Mouse (Mus musculus) adrenal gland, adult 2 months (tissue): ENCODE measurements at regions not wholly inside any gene's neighbourhood (a gene's known extent, or its start where the extent isn't known, plus 50 kb on each side); places are given as distances from the start of the nearest gene placed in this dataset.
"Not testable (repeated sequence)": the region's sequence is repeated elsewhere in the genome, so short reads cannot be mapped to it uniquely, and the experiment has no call there.

Experiments used
- DNase-seq: peaks from one replicate; pipeline ENCODE4 v3.0.0; 2021

DNA sequence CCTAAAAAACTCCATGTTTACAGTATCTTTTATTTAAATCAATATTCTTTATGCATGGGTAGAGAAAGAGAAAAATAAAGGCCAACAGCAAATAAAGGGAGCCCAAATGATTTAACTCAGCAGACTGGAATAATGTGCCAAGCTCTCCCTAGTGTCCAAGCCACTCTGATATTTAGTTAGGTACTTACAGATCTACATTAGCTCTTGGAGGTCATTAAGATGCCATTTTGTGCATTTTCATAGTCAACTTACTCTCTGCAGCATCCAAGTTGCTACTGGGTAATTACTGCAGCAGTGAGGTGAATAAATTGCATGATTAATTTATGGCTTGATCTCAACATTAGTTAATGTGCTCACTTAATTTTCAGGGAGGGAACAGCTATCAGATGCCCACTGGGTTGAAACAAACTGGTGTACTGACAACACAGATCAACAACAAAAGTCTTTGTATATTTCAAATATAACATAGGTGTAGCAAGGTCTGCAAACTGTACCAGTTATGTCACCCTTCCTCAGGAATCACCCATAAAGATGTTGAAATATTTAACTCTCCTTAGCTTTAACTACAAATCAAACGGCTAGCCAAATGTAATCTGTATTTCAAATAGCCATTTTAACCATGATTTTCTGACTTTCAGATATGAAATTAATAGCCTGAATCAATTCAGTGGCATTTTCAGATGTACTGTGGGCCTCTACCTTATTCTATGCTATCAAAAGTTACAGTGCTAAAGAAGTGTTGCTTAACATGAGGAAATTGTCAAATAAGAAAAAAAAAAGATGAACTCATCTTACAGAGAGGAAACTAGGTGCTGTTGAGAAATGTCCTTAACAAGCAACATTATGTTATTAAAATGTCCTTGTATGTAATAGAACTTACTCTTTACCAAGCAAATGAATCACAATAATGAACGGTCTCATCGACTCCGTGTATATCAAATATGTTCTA lies 163.8 kb upstream of the Hapln1 start:
- DNase-seq = no peak

DNA sequence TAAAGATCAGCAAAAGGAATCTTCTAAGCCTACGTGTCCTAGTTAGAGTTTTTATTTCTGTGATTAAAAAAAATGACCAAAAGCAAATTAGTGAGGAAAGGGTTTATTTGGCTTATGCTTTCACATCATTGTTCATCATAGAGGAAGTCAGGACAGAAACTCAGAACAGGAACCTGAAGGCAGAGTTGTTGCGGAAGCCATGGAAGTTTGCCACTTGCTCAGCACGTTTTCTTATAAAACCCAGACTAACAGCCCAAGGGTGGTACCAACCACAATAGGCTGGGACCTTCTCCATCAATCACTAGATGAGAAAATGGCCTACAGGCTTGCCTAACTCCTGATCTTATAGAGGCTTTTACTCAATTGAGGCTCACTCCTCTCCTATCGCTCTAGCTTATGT lies 161.2 kb upstream of the Hapln1 start:
- no peak for DNase-seq

DNA sequence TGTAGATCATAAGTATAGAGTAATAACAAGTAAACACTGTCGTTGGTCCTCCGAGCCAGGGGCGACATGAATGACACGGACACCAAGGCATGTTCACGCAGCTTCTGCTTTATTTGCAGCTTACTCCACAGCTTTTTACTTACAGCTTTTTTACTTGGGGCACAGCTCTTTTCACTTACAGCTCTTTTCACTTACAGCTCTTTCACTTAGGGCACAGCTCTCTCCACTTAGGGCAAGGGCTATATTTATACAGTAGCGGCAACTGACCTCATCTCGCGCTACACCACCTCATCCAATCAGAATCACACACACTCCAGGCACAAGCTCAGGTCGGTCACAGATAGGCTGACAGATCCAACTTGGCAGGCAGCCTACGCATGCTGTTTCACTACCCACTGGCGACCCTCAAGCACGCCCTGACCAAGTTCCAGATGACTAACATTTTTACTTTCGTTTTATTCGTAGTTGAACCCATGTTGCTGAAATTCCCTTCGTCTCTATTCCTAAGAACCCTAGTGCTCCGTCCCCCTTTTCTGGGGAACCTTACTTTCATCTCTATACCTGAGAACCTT lies 155.9 kb upstream of the Hapln1 start:
- DNase-seq = not testable (repeated sequence)

DNA sequence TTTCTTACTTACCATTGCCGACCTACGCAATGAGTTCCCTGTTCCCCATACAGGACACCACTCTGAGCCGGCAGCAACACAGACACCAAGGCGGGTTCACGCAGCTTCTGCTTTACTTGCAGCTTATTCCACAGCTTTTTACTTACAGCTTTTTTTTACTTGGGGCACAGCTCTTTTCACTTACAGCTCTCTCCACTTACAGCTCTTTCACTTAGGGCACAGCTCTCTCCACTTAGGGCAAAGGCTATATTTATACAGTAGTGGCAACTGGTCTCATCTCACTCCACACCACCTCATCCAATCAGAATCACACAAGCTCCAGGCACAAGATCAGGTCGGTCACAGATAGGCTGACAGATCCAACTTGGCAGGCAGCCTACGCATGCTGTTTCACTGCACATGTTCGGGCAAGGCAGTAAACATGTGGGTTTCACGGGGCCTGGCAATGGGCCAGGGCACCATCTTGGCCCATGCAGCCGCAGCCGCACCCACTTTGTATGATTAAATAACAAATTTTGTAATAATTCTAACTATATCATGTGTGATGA lies 154.9 kb upstream of the Hapln1 start:
- no peak for DNase-seq

DNA sequence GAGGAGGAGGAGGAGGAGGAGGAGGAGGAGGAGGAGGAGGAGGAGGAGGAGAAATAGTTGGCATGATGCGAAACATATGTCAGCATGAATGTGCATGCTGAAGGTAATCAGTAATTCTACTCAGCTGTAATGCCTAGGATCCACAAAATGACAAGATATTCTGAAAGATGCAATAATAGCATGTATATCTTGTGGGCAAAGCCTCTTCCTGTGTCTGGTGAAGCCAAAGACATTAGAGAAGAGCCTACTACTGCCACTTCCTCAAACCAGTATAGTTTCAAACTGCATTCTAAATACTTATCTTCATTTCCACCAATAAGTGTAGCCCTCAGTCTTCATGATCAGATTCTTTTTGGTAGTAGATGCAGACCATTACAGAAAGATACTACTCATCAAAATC lies 152.2 kb upstream of the Hapln1 start:
- no peak for DNase-seq

DNA sequence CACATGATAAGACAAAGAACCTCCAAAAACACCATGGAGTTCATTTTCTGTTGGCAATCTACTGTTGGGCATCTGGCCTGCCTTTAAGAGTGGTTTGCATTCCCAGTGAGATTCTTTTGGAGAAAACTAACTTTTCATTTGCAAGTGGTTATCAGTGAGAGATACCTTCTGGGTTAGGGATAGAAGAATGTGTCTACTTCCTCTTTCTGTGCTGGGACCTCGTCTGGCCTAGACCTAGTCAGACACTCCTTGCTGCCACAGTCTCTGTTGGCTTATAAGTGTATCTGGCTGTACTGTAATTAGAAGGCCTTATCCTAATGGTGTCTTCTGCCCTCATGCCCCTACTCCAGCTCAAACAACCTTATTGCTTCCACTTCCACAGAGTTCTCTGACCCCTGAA lies 150.4 kb upstream of the Hapln1 start:
- no peak for DNase-seq

DNA sequence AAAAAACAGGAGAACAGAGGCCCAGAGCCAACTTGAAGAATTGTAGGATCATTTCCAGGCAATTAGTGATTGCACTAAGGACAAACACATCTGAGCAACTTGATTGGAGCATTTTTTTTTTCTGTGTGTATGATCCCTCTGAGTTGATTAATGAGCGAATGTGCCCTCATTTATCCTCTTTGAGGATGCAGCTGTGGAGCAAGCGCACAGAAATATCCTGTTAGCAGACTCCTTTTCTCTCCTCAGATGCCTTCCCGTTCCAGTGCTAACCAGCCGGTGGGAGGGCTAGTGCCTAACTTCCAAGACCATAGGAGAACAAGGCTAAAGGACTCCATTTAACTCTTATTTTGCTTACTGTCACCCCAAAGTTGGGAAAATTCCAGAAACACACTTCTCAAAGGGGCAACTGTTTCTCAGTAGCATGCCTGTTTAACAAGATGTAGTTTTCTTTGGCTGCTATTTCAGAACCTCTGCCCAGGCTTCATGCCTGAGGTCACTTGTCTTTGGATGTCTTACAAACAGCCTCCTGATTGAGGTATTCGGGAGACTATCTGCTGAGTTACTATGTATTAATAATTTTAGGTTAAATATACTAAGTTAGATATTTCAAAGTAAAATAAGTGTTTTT lies 144.8 kb upstream of the Hapln1 start:
- peak; percentile 2 for DNase-seq

DNA sequence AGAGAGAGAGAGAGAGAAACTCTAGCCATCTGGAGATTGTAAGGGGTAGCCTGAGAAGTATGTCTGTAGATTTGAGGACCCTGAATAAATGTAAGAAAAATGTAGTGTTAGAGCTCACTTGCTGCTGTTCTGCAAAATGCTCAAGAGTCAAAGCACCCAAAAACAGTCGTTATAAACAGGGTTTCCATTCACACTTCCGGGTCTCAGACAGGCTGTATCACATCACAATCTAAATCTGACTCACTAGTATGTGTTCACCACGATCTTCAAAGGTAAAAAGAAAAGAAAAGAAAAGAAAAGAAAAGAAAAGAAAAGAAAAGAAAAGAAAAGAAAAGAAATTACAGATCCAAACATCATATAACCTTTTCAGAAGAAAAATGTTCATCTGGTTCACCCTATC lies 143.7 kb upstream of the Hapln1 start:
- DNase-seq = no peak

DNA sequence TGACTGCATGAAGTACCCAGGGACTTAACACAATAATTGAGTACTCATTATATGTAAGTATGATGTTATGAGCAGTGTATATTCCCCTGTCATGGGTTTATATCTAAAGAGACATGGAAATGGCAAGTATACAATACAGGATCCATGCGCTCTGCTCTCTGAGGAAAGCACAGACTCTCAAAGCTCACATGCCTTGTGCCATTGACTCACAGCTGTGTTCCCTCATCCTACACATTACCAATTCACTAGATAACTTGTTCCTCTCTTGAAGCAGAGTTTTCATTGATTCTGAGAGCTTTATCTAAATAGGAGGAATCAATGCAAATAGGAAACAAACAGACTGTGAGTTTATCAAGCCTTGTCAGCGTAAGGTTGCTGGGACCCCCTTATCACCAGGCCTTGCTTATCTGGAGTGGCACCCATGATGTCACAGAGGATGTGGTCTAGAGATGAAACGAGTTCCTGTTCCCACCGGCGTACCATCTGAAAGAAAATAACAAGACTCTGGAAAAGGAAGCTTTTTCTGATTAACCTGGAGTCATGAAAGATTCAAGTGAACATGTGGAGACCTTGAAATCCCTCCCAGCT lies 138.4 kb upstream of the Hapln1 start:
- no peak for DNase-seq

DNA sequence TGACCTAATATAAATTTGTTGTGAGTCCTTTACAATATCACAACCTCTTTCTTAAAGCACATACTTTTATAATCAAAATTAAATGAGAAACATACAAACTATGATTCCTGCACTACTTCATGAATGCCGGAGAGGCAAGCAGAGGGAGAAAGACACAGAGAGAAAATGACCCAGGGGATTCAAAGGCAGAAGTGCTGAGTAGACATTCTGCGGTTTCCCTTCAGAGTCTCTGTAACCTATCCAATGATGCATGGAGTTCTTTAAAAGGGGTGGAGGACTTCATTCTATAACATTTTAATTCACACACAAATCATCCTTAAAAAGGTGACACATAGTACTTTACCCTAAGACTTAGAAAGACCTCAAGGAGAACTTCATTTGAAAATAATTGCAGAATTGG lies 129.1 kb upstream of the Hapln1 start:
- DNase-seq = no peak

DNA sequence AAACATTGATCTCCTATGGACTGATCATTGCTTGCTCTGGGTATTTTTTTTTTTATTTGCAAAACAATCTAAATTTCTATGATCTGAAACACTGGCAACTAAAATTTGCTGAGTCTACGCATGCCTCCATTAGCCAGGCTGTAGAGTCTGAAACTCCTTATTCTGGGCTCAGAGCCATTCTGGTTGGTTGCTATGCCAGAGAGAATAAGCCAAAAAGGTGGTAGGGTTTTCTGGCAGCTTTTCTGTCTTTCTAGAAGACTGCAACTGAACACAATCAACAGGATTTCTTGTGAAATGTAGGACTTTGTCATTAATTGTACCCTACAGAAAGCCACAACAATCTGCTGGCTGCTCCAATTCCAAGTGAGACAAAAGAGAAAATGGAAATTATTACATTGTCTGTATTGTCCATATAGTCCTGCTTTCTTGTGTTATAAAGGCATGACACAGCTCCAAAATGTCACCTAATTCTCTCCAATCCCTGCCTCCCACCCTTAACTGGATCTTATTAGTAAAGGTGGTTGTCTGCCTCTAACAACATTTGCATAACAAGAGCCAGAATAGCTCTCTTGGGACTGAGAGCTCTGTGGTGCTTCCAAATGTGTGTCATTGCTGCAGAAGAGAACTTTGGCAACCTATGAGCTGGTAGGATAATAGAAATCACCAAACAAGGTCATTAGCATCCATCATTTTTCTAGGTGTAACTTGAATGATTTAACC lies 126.7 kb upstream of the Hapln1 start:
- DNase-seq = no peak

DNA sequence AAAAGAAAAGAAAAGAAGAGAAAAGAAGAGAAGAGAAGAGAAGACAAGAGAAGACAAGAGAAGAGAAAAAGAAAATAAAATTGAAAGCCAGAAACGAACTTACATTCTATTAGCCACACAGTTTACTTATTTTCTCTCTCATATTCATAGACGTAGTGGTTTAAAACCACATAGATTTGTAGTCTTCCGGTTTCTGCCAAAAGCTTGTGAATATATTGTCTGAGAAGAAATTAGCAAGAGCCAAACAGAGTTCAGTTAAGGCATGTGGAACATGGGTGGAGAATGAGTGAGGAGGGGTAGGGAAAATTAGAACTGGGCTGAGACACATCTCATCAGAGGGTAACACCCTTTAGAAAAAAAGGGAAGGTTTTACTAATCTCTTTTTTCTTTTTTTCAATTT lies 120.8 kb upstream of the Hapln1 start:
- no peak for DNase-seq

DNA sequence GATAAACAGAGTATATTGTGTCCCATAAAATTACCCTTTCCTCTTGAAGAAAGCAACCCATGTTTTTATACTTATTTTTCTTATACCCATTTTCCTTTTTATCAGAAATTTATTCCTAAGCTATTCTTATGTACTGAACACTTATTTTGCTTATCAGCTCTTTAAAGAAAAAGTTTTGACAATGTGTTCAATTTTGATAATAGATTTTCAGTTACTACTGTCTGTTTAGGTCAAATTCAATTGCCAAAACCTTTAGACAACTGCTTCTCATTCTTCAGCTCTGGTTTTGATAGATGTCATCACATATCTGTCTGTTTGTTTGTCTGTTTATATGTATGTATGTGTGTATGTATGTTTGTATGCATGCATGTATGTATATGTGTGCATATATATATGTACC lies 117.8 kb upstream of the Hapln1 start:
- DNase-seq = no peak

DNA sequence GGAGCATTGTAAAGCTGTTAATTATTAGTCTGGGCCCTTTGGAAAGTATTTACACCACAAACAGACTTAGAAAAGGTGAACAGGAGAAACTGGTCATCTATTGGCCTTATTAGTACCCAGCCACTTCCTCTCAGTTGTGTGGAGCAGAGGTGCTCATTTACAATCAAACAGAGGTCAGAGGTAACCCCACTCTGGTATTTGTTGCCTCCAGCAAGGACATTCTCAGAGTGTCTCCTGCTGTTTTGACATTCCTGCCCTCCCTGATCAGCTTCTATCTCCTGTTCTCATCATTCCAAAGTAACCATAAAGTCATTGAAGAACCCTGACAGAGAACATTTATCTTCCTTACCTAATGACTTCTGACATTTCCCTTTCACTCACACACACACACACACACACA lies 116.1 kb upstream of the Hapln1 start:
- no peak for DNase-seq

DNA sequence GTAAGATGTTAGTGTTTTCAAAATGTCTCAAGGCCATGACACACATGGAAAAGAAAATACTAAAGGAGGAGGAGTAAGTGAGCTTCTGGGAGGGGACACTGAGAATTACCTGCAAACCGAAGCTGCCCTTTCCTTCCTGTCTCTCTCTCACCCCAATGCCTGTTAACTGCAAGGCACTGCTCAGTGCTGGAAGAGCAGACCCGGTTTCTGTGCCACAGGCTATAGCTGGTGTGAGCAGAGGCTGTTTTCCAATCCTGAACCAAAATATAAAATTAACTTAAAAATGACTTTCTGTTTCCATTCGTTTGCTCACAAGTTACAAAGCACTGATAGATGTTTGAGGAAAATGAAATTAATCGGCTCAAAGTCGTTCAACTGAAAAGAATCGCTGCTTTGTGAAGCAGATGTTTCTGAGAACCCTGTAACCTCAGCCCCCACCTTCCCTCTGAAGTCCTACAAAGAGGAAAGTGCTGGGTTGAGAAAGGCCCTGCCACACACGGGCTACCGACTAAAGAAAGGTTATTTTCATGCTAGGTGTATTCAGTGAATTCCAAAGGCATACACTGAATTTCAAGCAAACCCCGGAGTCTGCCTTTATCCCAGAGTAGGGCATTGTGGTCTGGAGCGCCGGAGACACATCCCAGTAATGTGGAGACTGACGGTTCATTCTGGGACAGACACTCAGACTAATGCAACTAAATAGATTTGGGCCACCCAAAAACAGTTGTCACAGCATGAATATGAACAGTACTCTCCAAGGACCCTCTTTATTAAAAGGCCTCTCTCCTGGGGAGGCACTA lies 111.1 kb upstream of the Hapln1 start:
- DNase-seq = no peak

DNA sequence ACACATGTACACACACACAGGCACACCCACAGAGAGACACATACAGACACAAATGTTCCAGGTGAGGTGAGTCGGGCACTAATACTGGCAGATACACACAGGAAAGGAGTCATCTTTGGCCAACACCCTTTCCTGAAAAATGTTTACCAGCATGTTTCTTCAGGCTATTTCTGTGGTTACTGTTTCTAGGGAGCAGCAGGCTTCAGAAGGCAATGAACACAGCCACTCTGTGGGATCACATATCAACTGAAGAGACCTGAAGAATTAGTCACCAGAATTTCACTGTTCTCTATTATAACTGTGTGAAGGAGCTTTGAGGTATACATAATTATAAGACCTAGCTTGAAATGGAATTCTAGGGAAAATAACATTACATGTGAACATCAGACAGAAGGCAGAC lies 94.7 kb upstream of the Hapln1 start:
- DNase-seq = no peak

DNA sequence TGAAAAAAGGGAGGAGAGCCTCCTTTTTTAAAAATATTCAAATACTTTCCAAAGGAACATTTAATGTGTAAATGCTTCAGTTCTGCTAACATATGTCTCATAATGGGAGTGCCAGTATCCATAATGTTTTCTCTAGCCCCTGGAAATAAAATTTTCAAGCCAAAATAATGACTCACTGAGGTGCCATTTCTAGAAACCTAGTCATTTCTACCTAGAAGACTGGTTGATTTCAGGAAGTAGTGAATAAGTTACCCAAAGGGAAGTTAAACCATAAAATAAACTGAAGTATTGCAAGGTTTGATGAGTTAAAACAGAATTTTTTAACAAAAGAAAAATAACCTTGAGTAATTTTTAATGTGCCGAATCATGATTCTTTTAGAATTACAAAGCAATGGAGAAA lies 85.8 kb upstream of the Hapln1 start:
- no peak for DNase-seq

DNA sequence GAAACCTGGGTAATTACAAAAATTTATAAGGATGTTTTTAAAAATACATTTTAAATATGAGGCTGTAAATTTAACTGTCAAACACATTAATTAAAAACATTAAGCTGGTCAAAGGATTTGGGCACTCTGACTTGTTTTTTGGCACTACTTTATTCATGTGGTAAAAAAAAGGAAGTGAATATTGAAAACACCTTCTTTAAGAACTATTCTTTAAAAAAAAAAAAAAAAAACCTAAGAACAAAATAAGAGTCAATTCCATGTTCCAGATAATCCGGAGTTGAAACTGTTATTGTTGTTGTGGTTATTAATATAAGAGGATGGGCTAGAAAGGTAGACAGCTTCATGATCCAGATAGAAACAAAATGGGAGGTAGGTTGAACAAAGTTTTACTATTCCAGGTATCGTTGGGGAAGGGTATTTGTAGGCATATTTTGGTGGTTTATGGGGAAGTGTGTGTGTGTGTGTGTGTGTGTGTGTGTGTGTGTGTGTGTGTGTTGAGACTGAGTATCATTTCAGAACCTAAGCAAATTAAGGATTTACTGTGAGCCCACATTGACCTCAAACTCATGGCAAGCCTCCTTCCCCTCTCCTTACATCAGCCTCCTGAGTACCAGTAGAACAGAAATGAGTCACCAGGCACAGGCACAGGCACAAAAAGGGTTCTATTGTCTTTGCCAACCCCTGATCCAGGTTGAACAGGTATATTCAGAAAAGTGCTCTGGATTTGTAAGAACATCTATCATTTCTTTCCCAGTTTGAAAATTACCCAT lies 85.2 kb upstream of the Hapln1 start:
- DNase-seq = no peak

DNA sequence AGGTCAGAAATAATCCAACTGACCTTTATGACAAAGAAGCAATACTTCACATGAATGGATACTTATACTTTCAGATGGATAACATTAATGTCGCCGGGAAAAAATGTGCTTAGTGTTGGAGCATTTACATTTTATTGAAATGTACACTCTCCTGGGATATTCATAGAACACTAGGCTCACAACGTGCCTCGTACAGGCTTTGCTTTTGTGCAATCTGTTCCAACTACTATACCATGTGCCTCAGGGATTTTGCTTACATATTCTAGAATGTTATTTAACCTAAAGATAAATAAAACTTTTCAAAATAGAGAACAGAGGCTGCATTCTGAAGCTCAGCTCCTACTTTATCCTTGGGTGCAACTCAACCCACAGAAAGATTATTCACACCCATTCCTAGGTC lies 75.8 kb upstream of the Hapln1 start:
- DNase-seq = no peak
